Mouse (Mus musculus) embryo, embryonic 11.5 days (tissue): ENCODE data around the gene Zfp771.

Experiments
- DNase-seq: peaks from one replicate; pipeline ENCODE4 v3.0.0-alpha.2; 2012; ENCODE audit warnings: low read depth, low spot score

Gene Zfp771

GRCm38 (mm10) chr7:127253341-127253740 is 9.3 kb downstream of the Zfp771 start:
- no peak for DNase-seq

- DNase-seq = peak; percentile 96
Observed at GRCm38 (mm10) chr7:127253821-127254769, 10.0 kb downstream of the Zfp771 start.

GRCm38 (mm10) chr7:127255008-127255407 is 10.9 kb downstream of the Zfp771 start:
- no peak for DNase-seq

GRCm38 (mm10) chr7:127255965-127256364 is 11.9 kb downstream of the Zfp771 start:
- DNase-seq = no peak

- no peak for DNase-seq
Observed at GRCm38 (mm10) chr7:127256518-127256917, 12.4 kb downstream of the Zfp771 start.

GRCm38 (mm10) chr7:127259186-127259905 is 15.3 kb downstream of the Zfp771 start:
- no peak for DNase-seq

- peak; percentile 97 for DNase-seq
Observed at GRCm38 (mm10) chr7:127260309-127261111, 16.4 kb downstream of the Zfp771 start, which contains the start of gene Dctpp1. Gene Dctpp1, minus strand, starts transcription at chr7:127260709.

GRCm38 (mm10) chr7:127262218-127262961 is 18.3 kb downstream of the Zfp771 start:
- no peak for DNase-seq

GRCm38 (mm10) chr7:127263526-127263925 is 19.5 kb downstream of the Zfp771 start:
- no peak for DNase-seq

- DNase-seq = no peak
Observed at GRCm38 (mm10) chr7:127270256-127270655, 26.2 kb downstream of the Zfp771 start.

- DNase-seq = no peak
Observed at GRCm38 (mm10) chr7:127270666-127271065, 26.6 kb downstream of the Zfp771 start.

- no peak for DNase-seq
Observed at GRCm38 (mm10) chr7:127271093-127271492, 27.0 kb downstream of the Zfp771 start.

- no peak for DNase-seq
Observed at GRCm38 (mm10) chr7:127272566-127272965, 28.5 kb downstream of the Zfp771 start.

GRCm38 (mm10) chr7:127273118-127273923 is 29.2 kb downstream of the Zfp771 start:
- peak; percentile 19 for DNase-seq

GRCm38 (mm10) chr7:127273925-127274789 is 30.1 kb downstream of the Zfp771 start, which contains the start of gene Sephs2:
Gene Sephs2, minus strand, starts transcription at chr7:127274055.
- DNase-seq = peak; percentile 87

GRCm38 (mm10) chr7:127276519-127276961 is 32.5 kb downstream of the Zfp771 start:
- DNase-seq = no peak

GRCm38 (mm10) chr7:127278311-127278710 is 34.2 kb downstream of the Zfp771 start:
- DNase-seq = peak; percentile 19

- no peak for DNase-seq
Observed at GRCm38 (mm10) chr7:127280092-127280491, 36.0 kb downstream of the Zfp771 start.

- no peak for DNase-seq
Observed at GRCm38 (mm10) chr7:127281114-127281513, 37.0 kb downstream of the Zfp771 start.
